Mouse (Mus musculus) thymus, postnatal 0 days (tissue): ENCODE data around the gene Smo. TPM values are rescaled to one million over a fixed set of nuclear protein-coding genes. Genes with fewer than 3 reads are reported as not detected.

Experiments
- DNase-seq: peaks from one replicate; pipeline ENCODE4 v3.0.0-alpha.2; 2015; ENCODE audit warnings: low spot score
- polyA plus RNA-seq: library from polyadenylated mRNA; unstranded; fragments of >200 nt; fragmentation: Nextera tagmentation; extraction: Ambion mirVana; gene quantifications from 2 replicates; pipeline ENCODE4 v1.2.1, GENCODE M21; 2015

Gene Smo
- polyA plus RNA-seq, 1 experiment from 2014 or later, result 18.1 TPM

GRCm38 (mm10) chr6:29774161-29774560 lies 38.9 kb downstream of the Smo start:
- no peak for DNase-seq

- no peak for DNase-seq
Measured at GRCm38 (mm10) chr6:29775609-29776008, 40.3 kb downstream of the Smo start.

- no peak for DNase-seq
Measured at GRCm38 (mm10) chr6:29776542-29777237, 41.4 kb downstream of the Smo start.

GRCm38 (mm10) chr6:29777238-29777555 lies 41.9 kb downstream of the Smo start:
- no peak for DNase-seq

GRCm38 (mm10) chr6:29780082-29780481 lies 44.8 kb downstream of the Smo start:
- DNase-seq, result no peak

- no peak for DNase-seq
Measured at GRCm38 (mm10) chr6:29780571-29780970, 45.3 kb downstream of the Smo start.

GRCm38 (mm10) chr6:29782239-29782638 lies 46.9 kb downstream of the Smo start:
- DNase-seq, result no peak

GRCm38 (mm10) chr6:29783960-29784359 lies 48.7 kb downstream of the Smo start:
- no peak for DNase-seq

- no peak for DNase-seq
Measured at GRCm38 (mm10) chr6:29784413-29785021, 49.2 kb downstream of the Smo start.

GRCm38 (mm10) chr6:29785759-29786158 lies 50.5 kb downstream of the Smo start:
- DNase-seq, result no peak

GRCm38 (mm10) chr6:29788779-29789350 lies 53.6 kb downstream of the Smo start:
- no peak for DNase-seq

- no peak for DNase-seq
Measured at GRCm38 (mm10) chr6:29790014-29790698, 54.9 kb downstream of the Smo start.

GRCm38 (mm10) chr6:29793520-29793919 lies 58.2 kb downstream of the Smo start:
- DNase-seq, result no peak

- DNase-seq, result no peak
Measured at GRCm38 (mm10) chr6:29794582-29794981, 59.3 kb downstream of the Smo start.

GRCm38 (mm10) chr6:29802979-29803378 lies 67.7 kb downstream of the Smo start:
- DNase-seq, result no peak

- no peak for DNase-seq
Measured at GRCm38 (mm10) chr6:29804006-29804405, 68.7 kb downstream of the Smo start.

- DNase-seq, result no peak
Measured at GRCm38 (mm10) chr6:29805381-29805780, 70.1 kb downstream of the Smo start.

Other genes with a start within 250 kb of the Smo start
- 0.82 and 1.2 TPM in 2 replicates for gene Kcp, start 227.6 kb upstream of the Smo start, polyA plus RNA-seq
- 12.3 and 13.4 TPM in 2 replicates for gene Irf5, start 208.9 kb upstream of the Smo start, polyA plus RNA-seq
- 68.8 TPM in 2 replicates for gene Tnpo3, start 125.6 kb upstream of the Smo start, polyA plus RNA-seq
- gene Tspan33, start 41.3 kb upstream of the Smo start, polyA plus RNA-seq, result 1.7 and 2.8 TPM in 2 replicates
- gene Ahcyl2, start 32.5 kb downstream of the Smo start, polyA plus RNA-seq, result 13.8 and 17.2 TPM in 2 replicates
- 3.4 TPM in 2 replicates for gene Strip2, start 181.5 kb downstream of the Smo start, polyA plus RNA-seq